Mouse (Mus musculus) cortical plate, adult 2 months (tissue): ENCODE measurements around the gene Shc2.

ENCODE experiments used
- CTCF ChIP-seq: fragments of 200-500 bp; IDR thresholded peaks from 2 replicates; pipeline ENCODE4 v1.5.1; 2011; ENCODE audit warnings: mild to moderate bottlenecking, control low read depth, low read length; ENCODE audit not compliant: insufficient read depth; ENCODE audit errors: extremely low read depth
- POLR2A ChIP-seq: fragments of 200-500 bp; IDR thresholded peaks from 2 replicates; pipeline ENCODE4 v1.6.1; 2011; ENCODE audit warnings: mild to moderate bottlenecking, low read length, control low read depth; ENCODE audit not compliant: insufficient read depth; ENCODE audit errors: extremely low read depth

- no peak for TF ChIP-seq CTCF
- no peak for TF ChIP-seq POLR2A
These were observed 57.9 kb downstream of the Shc2 start for GRCm38 (mm10) chr10:79579781-79580180.
